Mouse (Mus musculus): ENCODE results near the gene Ankef1. TPM values are rescaled to one million over a fixed set of nuclear protein-coding genes. Genes with fewer than 3 reads are reported as not detected.

Ankef1 gene
- polyA plus RNA-seq, 1 experiment: 1.5 TPM

DNA sequence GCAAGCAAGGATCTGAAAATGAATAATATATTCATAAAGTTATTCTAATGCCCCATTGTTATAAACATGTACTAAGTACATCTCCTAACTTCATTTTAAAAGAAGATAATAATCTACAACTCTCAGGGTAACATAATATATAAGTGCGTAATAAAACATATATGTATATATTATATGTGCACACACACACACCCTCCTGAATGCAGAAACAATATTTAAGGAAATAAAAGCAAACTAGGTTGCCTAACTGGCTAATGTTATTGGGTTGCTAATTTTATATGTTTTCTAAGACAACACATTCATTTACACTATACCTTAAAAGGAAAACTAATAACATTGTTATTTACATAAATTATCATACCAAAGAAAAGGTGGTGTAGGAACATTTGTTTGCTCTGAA, 16.3 kb upstream of the Ankef1 start:
- no peak overlapping the region for H3K27ac ChIP-seq (ENCODE audit: insufficient read depth, low read depth, low read length)
- H3K27me3 ChIP-seq (replicated peaks; ENCODE audit: control insufficient read depth, insufficient read depth, low read length): no peaks in the 10 kb centered on the region
- peaks cover 5% of the 10 kb centered on the region; the same call in 1 of the 2 replicates for H3K4me1 ChIP-seq (ENCODE audit: control insufficient read depth, insufficient read depth, low read length)
- no peaks in the 10 kb centered on the region for H3K36me3 ChIP-seq (ENCODE audit: control insufficient read depth, insufficient read depth, low read length)
- TF ChIP-seq POLR2A (IDR thresholded peaks at IDR 0.05; ENCODE audit: low read depth, low read length): no peak
- TF ChIP-seq CTCF (conservative IDR thresholded peaks at IDR 0.05; ENCODE audit: insufficient read depth, insufficient read length, low read depth, low read length): no peak
- WGBS: 86% methylated on average over 1 of the region's 1 CpGs
- H3K4me3 ChIP-seq (ENCODE audit: insufficient read depth, low read depth, low read length): no peak overlapping the region
- DNase-seq: no peak

DNA sequence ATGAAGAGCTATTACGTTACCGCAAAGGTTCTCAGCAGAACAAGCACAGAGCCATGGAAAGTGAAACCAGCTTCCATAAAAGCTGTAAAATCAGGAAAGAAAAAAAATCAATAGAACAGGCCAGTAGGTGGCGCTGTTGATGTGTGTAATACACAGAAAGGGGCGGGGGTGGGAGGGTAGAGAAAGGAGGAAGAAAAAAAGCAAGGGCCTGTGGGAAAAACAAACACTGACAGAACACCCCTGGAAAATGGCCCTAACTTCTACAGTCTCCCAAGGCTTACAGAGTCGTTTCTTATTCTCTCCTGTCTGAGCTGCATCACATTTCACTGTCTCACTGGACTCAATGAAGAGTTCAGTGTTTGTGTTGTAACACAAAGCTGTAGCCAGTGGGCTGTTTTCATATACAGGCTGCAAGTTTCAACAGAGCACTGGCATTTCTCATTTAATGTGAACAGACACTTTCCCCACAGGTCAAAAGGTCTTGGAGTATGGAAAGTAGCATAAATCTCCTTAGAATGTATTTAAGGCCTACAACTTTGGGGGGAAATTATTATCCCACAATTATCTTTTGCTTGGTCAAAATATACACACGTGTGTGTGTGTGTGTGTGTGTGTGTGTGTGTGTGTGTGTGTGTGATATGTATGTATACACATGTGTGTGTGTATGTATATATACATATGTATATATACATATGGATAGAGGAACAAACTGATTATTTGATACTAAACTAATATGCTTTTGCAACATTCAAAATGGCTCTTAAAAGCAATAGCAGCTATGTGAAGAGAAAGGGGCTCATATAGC, 15.7 kb upstream of the Ankef1 start:
- peak; percentile 63 for DNase-seq
- no peaks in the 10 kb centered on the region for H3K36me3 ChIP-seq (ENCODE audit: control insufficient read depth, insufficient read depth, low read length)
- TF ChIP-seq CTCF (conservative IDR thresholded peaks at IDR 0.05; ENCODE audit: insufficient read depth, insufficient read length, low read depth, low read length): peak; percentile 47
- TF ChIP-seq POLR2A (IDR thresholded peaks at IDR 0.05; ENCODE audit: low read depth, low read length): no peak
- peaks cover 5% of the 10 kb centered on the region; the same call in 1 of the 2 replicates for H3K4me1 ChIP-seq (ENCODE audit: control insufficient read depth, insufficient read depth, low read length)
- H3K27me3 ChIP-seq (replicated peaks; ENCODE audit: control insufficient read depth, insufficient read depth, low read length): no peaks in the 10 kb centered on the region
- peak overlapping the region; percentile 16; the same call in 1 of the 2 replicates for H3K27ac ChIP-seq (ENCODE audit: insufficient read depth, low read depth, low read length)
- no peak overlapping the region for H3K4me3 ChIP-seq (ENCODE audit: insufficient read depth, low read depth, low read length)
- WGBS: 13% methylated on average over 6 of the region's 6 CpGs

DNA sequence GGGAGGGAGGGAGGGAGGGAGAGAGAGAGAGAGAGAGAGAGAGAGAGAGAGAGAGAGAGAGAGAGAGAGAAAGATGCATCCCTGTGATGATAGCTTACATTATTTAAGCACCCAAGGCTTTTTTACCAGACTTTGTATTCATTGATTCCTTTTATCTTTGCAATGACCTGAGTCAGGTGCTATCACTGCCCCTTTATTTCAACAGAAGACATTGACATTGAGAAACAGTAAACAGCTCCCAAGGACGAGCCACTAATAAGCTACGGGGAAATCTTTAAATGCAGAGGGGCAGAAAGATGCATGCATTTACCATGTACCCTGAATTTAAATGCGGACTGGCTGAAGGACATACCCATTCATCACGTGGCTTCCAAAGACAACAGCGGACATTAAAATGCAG, 14.7 kb upstream of the Ankef1 start:
- Histone ChIP-seq H3K4me1 (ENCODE audit: control insufficient read depth, insufficient read depth, low read length) (peaks cover 5% of the 10 kb centered on the region; the same call in 1 of the 2 replicates), H3K27ac (ENCODE audit: insufficient read depth, low read depth, low read length) (no peak overlapping the region), H3K36me3 (ENCODE audit: control insufficient read depth, insufficient read depth, low read length) (no peaks in the 10 kb centered on the region), H3K27me3 (replicated peaks; ENCODE audit: control insufficient read depth, insufficient read depth, low read length) (no peaks in the 10 kb centered on the region), H3K4me3 (ENCODE audit: insufficient read depth, low read depth, low read length) (no peak overlapping the region)
- WGBS: 82% methylated on average over 5 of the region's 5 CpGs
- TF ChIP-seq CTCF (conservative IDR thresholded peaks at IDR 0.05; ENCODE audit: insufficient read depth, insufficient read length, low read depth, low read length) (no peak), POLR2A (IDR thresholded peaks at IDR 0.05; ENCODE audit: low read depth, low read length) (no peak)
- no peak for DNase-seq

DNA sequence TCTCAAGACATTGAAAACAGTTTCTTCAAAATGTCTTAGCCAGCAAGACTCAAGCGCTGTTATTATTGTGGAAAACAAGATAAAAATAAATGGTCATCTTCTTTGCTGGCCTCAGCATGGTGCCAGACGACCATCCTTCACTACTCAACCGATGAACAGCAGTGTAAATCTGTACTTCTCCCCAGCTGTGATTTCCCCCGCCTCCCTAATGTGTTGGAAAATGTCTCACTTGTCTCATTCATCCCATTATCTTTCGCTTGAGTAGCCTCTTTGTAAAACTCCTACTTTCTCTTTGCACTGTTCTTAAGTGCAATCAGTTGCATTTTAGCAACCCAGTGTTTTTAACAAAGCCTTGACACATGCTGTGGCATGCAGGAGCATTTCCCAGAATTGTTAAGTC, 9.4 kb downstream of the Ankef1 start:
- H3K27me3 ChIP-seq (replicated peaks; ENCODE audit: control insufficient read depth, insufficient read depth, low read length): no peaks in the 10 kb centered on the region
- H3K4me3 ChIP-seq (ENCODE audit: insufficient read depth, low read depth, low read length): no peak overlapping the region
- DNase-seq: no peak
- no peaks in the 10 kb centered on the region for H3K4me1 ChIP-seq (ENCODE audit: control insufficient read depth, insufficient read depth, low read length)
- H3K27ac ChIP-seq (ENCODE audit: insufficient read depth, low read depth, low read length): no peak overlapping the region
- TF ChIP-seq CTCF (conservative IDR thresholded peaks at IDR 0.05; ENCODE audit: insufficient read depth, insufficient read length, low read depth, low read length) (no peak), POLR2A (IDR thresholded peaks at IDR 0.05; ENCODE audit: low read depth, low read length) (no peak)
- H3K36me3 ChIP-seq (ENCODE audit: control insufficient read depth, insufficient read depth, low read length): no peaks in the 10 kb centered on the region
- 30% methylated on average over 5 of the region's 5 CpGs for WGBS

DNA sequence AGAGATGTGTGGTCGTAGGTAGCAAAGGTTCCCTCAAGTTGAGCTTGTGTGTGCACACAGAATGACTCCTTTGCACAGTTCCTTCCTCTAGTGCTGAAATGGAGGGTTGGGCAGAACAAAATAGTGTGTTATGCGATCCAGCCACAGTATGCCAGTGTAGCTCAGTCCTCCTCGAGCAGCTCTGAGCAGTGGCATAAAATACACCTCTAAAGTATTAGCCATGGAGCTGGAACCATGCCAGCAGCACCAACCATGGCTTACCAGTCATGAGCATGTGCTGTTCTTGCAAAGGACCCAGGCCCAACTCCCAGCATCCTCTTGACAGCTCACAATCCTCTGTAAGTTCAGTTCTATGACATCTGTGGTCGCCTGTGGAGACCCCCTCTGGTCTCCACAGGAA, 10.0 kb downstream of the Ankef1 start:
- Histone ChIP-seq H3K27ac (ENCODE audit: insufficient read depth, low read depth, low read length) (no peak overlapping the region), H3K4me3 (ENCODE audit: insufficient read depth, low read depth, low read length) (no peak overlapping the region), H3K27me3 (replicated peaks; ENCODE audit: control insufficient read depth, insufficient read depth, low read length) (no peaks in the 10 kb centered on the region), H3K4me1 (ENCODE audit: control insufficient read depth, insufficient read depth, low read length) (no peaks in the 10 kb centered on the region), H3K36me3 (ENCODE audit: control insufficient read depth, insufficient read depth, low read length) (no peaks in the 10 kb centered on the region)
- no peak for DNase-seq
- WGBS: 61% methylated on average over 4 of the region's 4 CpGs
- TF ChIP-seq CTCF (conservative IDR thresholded peaks at IDR 0.05; ENCODE audit: insufficient read depth, insufficient read length, low read depth, low read length) (no peak), POLR2A (IDR thresholded peaks at IDR 0.05; ENCODE audit: low read depth, low read length) (no peak)

DNA sequence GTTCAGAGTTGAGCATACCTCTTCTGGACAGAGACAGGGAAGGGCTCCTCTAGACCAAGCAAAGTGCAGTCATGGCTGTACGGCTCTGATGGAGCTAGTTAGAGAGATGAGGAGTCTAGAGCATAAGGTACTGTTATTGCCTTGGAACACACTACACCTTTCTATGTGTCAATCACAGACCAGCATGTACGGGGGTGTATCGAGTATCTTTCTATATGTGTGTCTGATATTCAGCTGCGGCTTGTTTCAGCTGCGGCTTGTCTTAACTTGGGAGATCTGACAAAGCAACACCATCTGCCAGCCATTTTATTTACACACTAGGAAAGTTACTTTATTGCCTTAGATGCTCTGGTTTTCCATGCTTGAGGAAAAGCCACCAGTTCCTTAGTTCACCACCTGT, 11.1 kb downstream of the Ankef1 start:
- 98% methylated on average over 5 of the region's 5 CpGs for WGBS
- DNase-seq: no peak
- Histone ChIP-seq H3K4me3 (ENCODE audit: insufficient read depth, low read depth, low read length) (no peak overlapping the region), H3K27me3 (replicated peaks; ENCODE audit: control insufficient read depth, insufficient read depth, low read length) (no peaks in the 10 kb centered on the region), H3K4me1 (ENCODE audit: control insufficient read depth, insufficient read depth, low read length) (no peaks in the 10 kb centered on the region), H3K27ac (ENCODE audit: insufficient read depth, low read depth, low read length) (no peak overlapping the region), H3K36me3 (ENCODE audit: control insufficient read depth, insufficient read depth, low read length) (no peaks in the 10 kb centered on the region)
- TF ChIP-seq POLR2A (IDR thresholded peaks at IDR 0.05; ENCODE audit: low read depth, low read length) (no peak), CTCF (conservative IDR thresholded peaks at IDR 0.05; ENCODE audit: insufficient read depth, insufficient read length, low read depth, low read length) (no peak)

DNA sequence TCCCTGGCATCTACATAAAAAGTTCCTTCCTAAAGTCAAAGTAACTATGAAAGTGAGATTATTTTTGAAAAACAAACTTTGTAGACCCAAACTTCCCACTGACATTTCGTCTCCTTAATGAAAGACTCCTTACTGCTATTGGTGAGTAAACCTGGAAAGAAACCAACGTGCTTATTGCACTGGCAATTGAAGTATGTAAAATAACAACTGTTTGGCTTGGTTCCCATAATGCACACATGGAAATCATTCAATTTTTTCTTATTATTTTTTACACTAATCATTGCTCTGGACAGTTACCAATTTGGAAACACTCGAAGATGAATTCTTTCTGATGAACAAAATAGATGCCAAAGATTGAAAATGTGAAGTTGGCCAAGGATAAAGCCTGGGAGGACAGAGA, 12.1 kb downstream of the Ankef1 start:
- Histone ChIP-seq H3K4me1 (ENCODE audit: control insufficient read depth, insufficient read depth, low read length) (no peaks in the 10 kb centered on the region), H3K36me3 (ENCODE audit: control insufficient read depth, insufficient read depth, low read length) (no peaks in the 10 kb centered on the region), H3K27me3 (replicated peaks; ENCODE audit: control insufficient read depth, insufficient read depth, low read length) (no peaks in the 10 kb centered on the region), H3K4me3 (ENCODE audit: insufficient read depth, low read depth, low read length) (no peak overlapping the region), H3K27ac (ENCODE audit: insufficient read depth, low read depth, low read length) (no peak overlapping the region)
- DNase-seq: no peak
- TF ChIP-seq CTCF (conservative IDR thresholded peaks at IDR 0.05; ENCODE audit: insufficient read depth, insufficient read length, low read depth, low read length) (no peak), POLR2A (IDR thresholded peaks at IDR 0.05; ENCODE audit: low read depth, low read length) (no peak)
- WGBS: 63% methylated on average over 3 of the region's 3 CpGs

Measured in kidney, adult 2 months (tissue).